Mouse (Mus musculus) heart, adult 2 months (tissue): ENCODE measurements around the gene Rpia.

ENCODE experiments used
- CTCF ChIP-seq: fragments of 200-600 bp; IDR thresholded peaks from 2 replicates; pipeline ENCODE4 v1.8.1; 2022; ENCODE audit warnings: antibody characterized with exemption, mild to moderate bottlenecking, moderate library complexity
- POLR2A ChIP-seq: fragments of 200-500 bp; IDR thresholded peaks from 2 replicates; pipeline ENCODE4 v1.6.1; 2011; ENCODE audit warnings: mild to moderate bottlenecking, low read depth, low read length, control low read depth; ENCODE audit not compliant: insufficient read depth

DNA sequence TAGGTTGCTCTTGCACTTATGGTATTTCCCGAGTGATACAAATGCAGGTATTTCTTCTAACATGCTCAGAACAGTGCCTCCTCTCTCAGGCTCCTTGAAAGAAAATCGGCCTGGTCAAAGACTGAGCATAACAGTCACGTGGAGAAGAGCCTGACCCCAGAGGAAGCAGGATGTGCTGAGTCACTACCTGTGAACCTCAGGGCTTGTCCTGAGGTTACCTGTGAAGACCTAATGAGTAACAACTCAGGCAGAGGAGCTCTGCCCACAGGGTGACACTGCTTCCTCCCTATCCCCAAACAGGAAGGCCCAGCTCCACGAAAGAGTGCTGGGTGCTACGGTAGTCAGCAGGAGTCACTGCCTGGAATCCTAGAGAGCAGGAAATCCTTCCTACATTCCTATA, 18.3 kb downstream of the Rpia start:
- TF ChIP-seq CTCF (no peak), POLR2A (no peak)
